Mouse (Mus musculus): Measurements from ENCODE around the gene Nr2f2.

DNA sequence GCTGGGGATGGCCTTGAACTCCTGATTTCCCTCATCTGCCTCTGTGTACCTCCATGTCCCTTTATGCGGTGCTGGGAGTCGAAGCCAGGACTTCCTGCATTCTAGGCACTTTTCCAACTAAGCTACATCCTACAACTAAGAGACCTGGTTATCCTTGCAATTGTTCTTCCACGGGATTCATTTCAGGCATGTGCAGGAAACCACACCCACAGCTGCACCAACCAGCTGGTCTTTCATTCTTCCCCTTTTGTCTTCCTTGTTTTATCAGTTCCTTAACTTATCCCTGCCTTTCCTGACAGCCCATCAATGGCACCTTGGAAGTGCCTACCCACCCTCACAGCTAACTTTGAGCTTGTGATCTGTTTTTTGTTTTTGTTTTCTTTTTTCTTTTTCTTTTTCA is 42.3 kb upstream of the Nr2f2 start:
- TF ChIP-seq CTCF (IDR thresholded peaks at IDR 0.05; ENCODE audit: control insufficient read depth, insufficient read depth, low read length) (no peak), POLR2A (IDR thresholded peaks at IDR 0.05; ENCODE audit: borderline replicate concordance, control insufficient read depth, low read depth, low read length) (no peak)
